Comparison of ENCODE assay signal across 32 mouse cellular contexts in the genomic region with DNA sequence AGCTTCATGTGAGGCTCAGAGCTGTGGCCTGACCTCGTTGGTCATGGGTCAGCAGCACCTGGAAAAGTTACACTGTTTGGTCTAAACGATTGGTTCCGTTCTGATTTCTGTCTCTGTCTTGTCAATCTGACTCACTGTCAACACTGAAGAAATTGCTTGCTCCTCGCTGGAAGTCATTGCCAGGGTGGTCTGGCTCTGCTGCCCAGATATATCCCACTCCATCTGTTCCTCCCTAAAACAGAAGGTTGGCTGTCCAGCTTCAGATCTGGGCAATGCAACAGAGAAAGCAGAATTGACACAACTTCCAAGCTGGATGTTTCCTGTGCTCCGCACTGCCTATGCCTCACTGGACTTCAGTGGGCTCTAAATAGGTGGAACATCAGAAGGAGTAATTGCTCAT.
"Had no signal": no experiment of that assay in that cellular context is flagged by ENCODE, and none has a peak within 500 bp of the region (broad histone marks: within the 10 kb centered on the region; RNA-seq: fewer than 3 reads in every experiment).

No protein-coding gene starts in this region.

- H3K4me2 ChIP-seq: limb, embryonic 12.5 days; limb, embryonic 13.5 days; limb, embryonic 15.5 days; liver, embryonic 11.5 days; liver, embryonic 12.5 days; liver, embryonic 13.5 days; liver, embryonic 15.5 days; lung, embryonic 14.5 days; lung, embryonic 15.5 days; midbrain, embryonic 11.5 days; midbrain, embryonic 12.5 days; midbrain, embryonic 13.5 days; midbrain, embryonic 15.5 days; neural tube, embryonic 12.5 days; neural tube, embryonic 13.5 days had no signal

- H3K36me3 ChIP-seq: limb, embryonic 10.5 days; limb, embryonic 12.5 days; limb, embryonic 13.5 days; limb, embryonic 15.5 days; liver, embryonic 12.5 days; liver, embryonic 13.5 days; liver, embryonic 15.5 days; lung, embryonic 15.5 days; midbrain, embryonic 10.5 days; midbrain, embryonic 12.5 days; midbrain, embryonic 13.5 days; midbrain, embryonic 15.5 days; neural tube, embryonic 12.5 days; neural tube, embryonic 13.5 days had no signal

- H3K27me3 ChIP-seq: limb, embryonic 12.5 days; limb, embryonic 13.5 days; limb, embryonic 15.5 days; liver, embryonic 12.5 days; liver, embryonic 13.5 days; liver, embryonic 15.5 days; lung, embryonic 15.5 days; midbrain, embryonic 12.5 days; midbrain, embryonic 13.5 days; midbrain, embryonic 15.5 days; neural tube, embryonic 12.5 days; neural tube, embryonic 13.5 days had no signal

- H3K9ac ChIP-seq: limb, embryonic 12.5 days; limb, embryonic 13.5 days; limb, embryonic 15.5 days; liver, embryonic 12.5 days; liver, embryonic 13.5 days; liver, embryonic 14.5 days; liver, embryonic 15.5 days; liver, postnatal 0 days; lung, embryonic 14.5 days; lung, embryonic 15.5 days; midbrain, embryonic 12.5 days; midbrain, embryonic 13.5 days; midbrain, embryonic 15.5 days; neural tube, embryonic 12.5 days; neural tube, embryonic 13.5 days had no signal

- H3K4me1 ChIP-seq: limb, embryonic 10.5 days; limb, embryonic 12.5 days; limb, embryonic 13.5 days; limb, embryonic 15.5 days; liver, embryonic 12.5 days; liver, embryonic 13.5 days; liver, embryonic 15.5 days; lung, embryonic 15.5 days; megakaryocyte, embryonic 14.5 days; midbrain, embryonic 10.5 days; midbrain, embryonic 12.5 days; midbrain, embryonic 13.5 days; midbrain, embryonic 15.5 days; neural tube, embryonic 12.5 days; neural tube, embryonic 13.5 days had no signal

- DNase-seq: liver; liver, embryonic 13.5 days; liver, postnatal 0 days; lung, adult 18-20 months; lung, adult 2 months; lung, embryonic 14.5 days; lung, postnatal 10 days; lung, postnatal 14 days; lung, postnatal 36 days; lung, postnatal 4 days; midbrain, embryonic 14.5 days had no signal

- H3K9me3 ChIP-seq: limb, embryonic 10.5 days; limb, embryonic 12.5 days; limb, embryonic 13.5 days; limb, embryonic 15.5 days; liver, embryonic 12.5 days; liver, embryonic 13.5 days; liver, embryonic 15.5 days; lung, embryonic 15.5 days; megakaryocyte, embryonic 14.5 days; midbrain, embryonic 10.5 days; midbrain, embryonic 12.5 days; midbrain, embryonic 13.5 days; midbrain, embryonic 15.5 days; neural tube, embryonic 12.5 days; neural tube, embryonic 13.5 days had no signal

- H3K27ac ChIP-seq: limb, embryonic 10.5 days; limb, embryonic 12.5 days; limb, embryonic 13.5 days; limb, embryonic 15.5 days; liver, embryonic 12.5 days; liver, embryonic 13.5 days; liver, embryonic 14.5 days; liver, embryonic 15.5 days; lung, embryonic 15.5 days; macrophage; midbrain, embryonic 10.5 days; midbrain, embryonic 12.5 days; midbrain, embryonic 13.5 days; midbrain, embryonic 15.5 days; neural tube, embryonic 12.5 days; neural tube, embryonic 13.5 days had no signal

- ATAC-seq: liver, embryonic 12.5 days; liver, postnatal 0 days; lung, postnatal 0 days; midbrain, embryonic 13.5 days; midbrain, embryonic 15.5 days; midbrain, embryonic 16.5 days had no signal

- H3K4me3 ChIP-seq: limb, embryonic 10.5 days; limb, embryonic 12.5 days; limb, embryonic 13.5 days; limb, embryonic 15.5 days; liver, embryonic 12.5 days; liver, embryonic 13.5 days; liver, embryonic 15.5 days; lung, embryonic 15.5 days; megakaryocyte, embryonic 14.5 days; midbrain, embryonic 10.5 days; midbrain, embryonic 12.5 days; midbrain, embryonic 13.5 days; midbrain, embryonic 15.5 days; myocyte; neural tube, embryonic 12.5 days; neural tube, embryonic 13.5 days had no signal
